Mouse (Mus musculus): ENCODE measurements around the gene Neu3. TPM values are rescaled to one million over a fixed set of nuclear protein-coding genes. Genes with fewer than 3 reads are reported as not detected.

Neu3 gene
- total and polyA plus RNA-seq, 3 experiments, result 3.1 to 3.5 TPM; not detected in 1

DNA sequence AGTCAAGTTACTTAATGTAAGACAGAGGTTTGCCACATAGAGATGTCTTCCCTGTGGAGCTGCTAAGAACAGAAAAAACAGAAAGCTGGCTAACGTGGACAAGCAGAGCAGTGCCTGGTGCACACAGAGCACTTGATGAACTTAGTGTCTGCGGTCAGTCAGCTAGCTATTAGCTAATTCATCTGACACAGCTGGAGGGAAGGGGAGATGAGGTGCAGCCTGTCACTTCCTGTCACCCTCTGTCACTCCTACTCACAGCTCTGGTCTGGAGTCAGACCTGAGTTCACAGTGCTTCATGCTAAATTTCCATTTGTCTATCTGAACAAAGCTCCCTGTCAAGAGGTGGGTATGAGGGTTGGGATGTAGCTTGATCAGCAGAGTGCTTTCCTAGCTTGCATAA lies 34.1 kb downstream of the Neu3 start (continued):
- TF ChIP-seq MYB (IDR thresholded peaks at IDR 0.05; ENCODE audit: low read depth, low read length), result no peak

DNA sequence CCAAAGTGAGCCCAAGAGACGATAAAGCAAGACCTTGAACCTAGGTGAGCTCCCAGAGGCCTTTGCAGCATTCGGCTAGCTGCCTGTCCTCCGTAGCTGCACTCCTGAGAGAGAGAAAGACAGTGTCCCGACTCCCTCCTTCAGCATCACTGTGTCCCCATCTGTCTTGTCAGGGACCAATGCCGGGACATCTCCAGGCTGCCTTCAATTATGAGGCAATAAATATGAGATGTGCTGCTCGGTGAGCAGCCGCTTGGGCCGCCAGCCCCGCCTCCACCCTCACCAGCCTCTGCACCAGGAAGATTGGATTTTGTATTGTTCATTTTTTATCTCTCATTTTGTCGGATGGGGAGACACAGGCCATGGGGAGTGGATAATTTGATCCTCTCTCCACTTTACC lies 37.4 kb downstream of the Neu3 start:
- no peaks in the 10 kb centered on the region for H3K79me2 ChIP-seq (ENCODE audit: control insufficient read depth, insufficient read depth, low read length, poor library complexity)
- no peaks in the 10 kb centered on the region for H3K9me3 ChIP-seq (replicated peaks; ENCODE audit: insufficient read depth, low read length)
- TF ChIP-seq CHD1 (IDR thresholded peaks at IDR 0.05; ENCODE audit: low read depth, low read length) (no peak), RAD21 (IDR thresholded peaks at IDR 0.05; ENCODE audit: low read depth, low read length) (no peak), KAT2A (conservative IDR thresholded peaks at IDR 0.05; ENCODE audit: low read depth, low read length) (no peak), ZC3H11A (IDR thresholded peaks at IDR 0.05; ENCODE audit: low read depth, low read length) (no peak), CHD2 (IDR thresholded peaks at IDR 0.05; ENCODE audit: low read length) (no peak), USF1 (IDR thresholded peaks at IDR 0.05; ENCODE audit: low read depth, low read length) (no peak), GATA1 (IDR thresholded peaks at IDR 0.05; ENCODE audit: low read depth, low read length) (no peak), MYC (IDR thresholded peaks at IDR 0.05; ENCODE audit: low read depth, low read length) (no peak), SIN3A (IDR thresholded peaks at IDR 0.05; ENCODE audit: low read length) (no peak)

DNA sequence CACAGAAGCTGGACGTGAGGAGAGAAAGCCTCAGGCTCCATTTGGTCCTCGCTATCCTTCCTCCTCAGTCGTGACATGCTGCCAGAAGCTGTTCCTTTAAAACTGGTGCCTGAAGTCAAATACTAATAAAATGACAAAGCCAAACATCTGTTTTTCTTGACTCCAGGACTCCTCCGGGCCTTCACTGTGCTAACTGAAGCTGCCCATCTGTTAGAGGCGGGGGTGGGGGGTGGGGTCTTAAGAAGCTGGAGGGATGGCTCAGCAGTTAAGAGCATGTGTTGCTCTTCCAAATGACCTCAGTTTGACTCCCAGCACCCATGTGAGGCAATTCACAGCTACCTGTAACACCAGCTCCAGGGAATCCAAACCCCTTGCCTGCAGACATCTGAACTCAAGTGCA lies 39.7 kb downstream of the Neu3 start:
- no peak for DNase-seq (ENCODE audit: low read depth, low spot score)
- H3K79me2 ChIP-seq (ENCODE audit: control insufficient read depth, insufficient read depth, low read length, poor library complexity), result no peaks in the 10 kb centered on the region
- no peak overlapping the region for H3K4me3 ChIP-seq (ENCODE audit: control insufficient read depth in 1 of 2, insufficient read depth in 1 of 2, low read depth in 2 of 2, low read length in 2 of 2)
- H3K36me3 ChIP-seq (ENCODE audit: control insufficient read depth in 1 of 2, insufficient read depth in 2 of 2, low read length in 2 of 2), result no peaks in the 10 kb centered on the region
- no peaks in the 10 kb centered on the region for H3K9me3 ChIP-seq (replicated peaks; ENCODE audit: insufficient read depth, low read length)
- H3K27me3 ChIP-seq (ENCODE audit: control insufficient read depth in 1 of 2, insufficient read depth in 2 of 2, low read length in 2 of 2), result peaks cover 2 to 17% of the 10 kb centered on the region in 2 experiments
- no peak overlapping the region for H3K27ac ChIP-seq (ENCODE audit: control insufficient read depth, low read depth, low read length)
- TF ChIP-seq MYB (IDR thresholded peaks at IDR 0.05; ENCODE audit: low read depth, low read length) (no peak), ETS1 (IDR thresholded peaks at IDR 0.05; ENCODE audit: low read depth, low read length) (no peak), MAFK (IDR thresholded peaks at IDR 0.05; ENCODE audit: borderline replicate concordance, low read depth, low read length) (no peak), MAX (IDR thresholded peaks at IDR 0.05; ENCODE audit: low read length) (no peak), TCF12 (IDR thresholded peaks at IDR 0.05; ENCODE audit: low read depth, low read length) (no peak), ZC3H11A (IDR thresholded peaks at IDR 0.05; ENCODE audit: low read depth, low read length) (no peak), JUND (IDR thresholded peaks at IDR 0.05; ENCODE audit: low read depth, low read length) (no peak), RAD21 (IDR thresholded peaks at IDR 0.05; ENCODE audit: low read depth, low read length) (no peak)
- no peak overlapping the region for H3K9ac ChIP-seq (ENCODE audit: control insufficient read depth, low read depth, low read length, poor library complexity, severe bottlenecking)
- H3K4me1 ChIP-seq (ENCODE audit: control insufficient read depth in 1 of 2, insufficient read depth in 2 of 2, low read length in 2 of 2), result no peaks in the 10 kb centered on the region

More for the DNA sequence above, 37.4 kb downstream of the Neu3 start:
- H3K9ac ChIP-seq (ENCODE audit: control insufficient read depth, low read depth, low read length, poor library complexity, severe bottlenecking), result no peak overlapping the region
- H3K36me3 ChIP-seq (ENCODE audit: control insufficient read depth in 1 of 2, insufficient read depth in 2 of 2, low read length in 2 of 2), result no peaks in the 10 kb centered on the region
- H3K27me3 ChIP-seq (ENCODE audit: control insufficient read depth in 1 of 2, insufficient read depth in 2 of 2, low read length in 2 of 2), result peaks cover 2 to 16% of the 10 kb centered on the region in 2 experiments
- no peaks in the 10 kb centered on the region for H3K4me1 ChIP-seq (ENCODE audit: control insufficient read depth in 1 of 2, insufficient read depth in 2 of 2, low read length in 2 of 2)
- no peak for DNase-seq (ENCODE audit: low read depth, low spot score)
- no peak overlapping the region for H3K4me3 ChIP-seq (ENCODE audit: control insufficient read depth in 1 of 2, insufficient read depth in 1 of 2, low read depth in 2 of 2, low read length in 2 of 2)
- no peak overlapping the region for H3K27ac ChIP-seq (ENCODE audit: control insufficient read depth, low read depth, low read length)
